Mouse (Mus musculus): ENCODE results near the gene Add3.

Gene Add3

GRCm38 (mm10) chr19:53130399-53131175 is 9.7 kb upstream of the Add3 start:
- DNase-seq = no peak

- no peak for DNase-seq
Observed at GRCm38 (mm10) chr19:53132471-53132870, 7.8 kb upstream of the Add3 start.

GRCm38 (mm10) chr19:53136336-53137090 is 3.7 kb upstream of the Add3 start:
- no peak for DNase-seq

- DNase-seq = no peak
Observed at GRCm38 (mm10) chr19:53137116-53137670, 3.0 kb upstream of the Add3 start.

- no peak for DNase-seq
Observed at GRCm38 (mm10) chr19:53140804-53141250, 584 bp downstream of the Add3 start.

- DNase-seq = peak; percentile 70
Observed at GRCm38 (mm10) chr19:53141251-53142072, 1.2 kb downstream of the Add3 start.

GRCm38 (mm10) chr19:53142190-53143107 is 2.2 kb downstream of the Add3 start:
- DNase-seq = peak; percentile 100

GRCm38 (mm10) chr19:53143108-53143971 is 3.1 kb downstream of the Add3 start:
- peak; percentile 71 for DNase-seq

GRCm38 (mm10) chr19:53145075-53145474 is 4.8 kb downstream of the Add3 start:
- DNase-seq = no peak

- DNase-seq = no peak
Observed at GRCm38 (mm10) chr19:53149381-53149780, 9.1 kb downstream of the Add3 start.

- DNase-seq = no peak
Observed at GRCm38 (mm10) chr19:53152451-53152850, 12.2 kb downstream of the Add3 start.

- DNase-seq = no peak
Observed at GRCm38 (mm10) chr19:53153096-53153495, 12.9 kb downstream of the Add3 start.

GRCm38 (mm10) chr19:53154156-53154555 is 13.9 kb downstream of the Add3 start:
- DNase-seq = no peak

- no peak for DNase-seq
Observed at GRCm38 (mm10) chr19:53156361-53156760, 16.1 kb downstream of the Add3 start.

GRCm38 (mm10) chr19:53157176-53157575 is 16.9 kb downstream of the Add3 start:
- DNase-seq = no peak

GRCm38 (mm10) chr19:53159351-53159750 is 19.1 kb downstream of the Add3 start:
- DNase-seq = no peak

- DNase-seq = no peak
Observed at GRCm38 (mm10) chr19:53162927-53163326, 22.7 kb downstream of the Add3 start.

GRCm38 (mm10) chr19:53164645-53165044 is 24.4 kb downstream of the Add3 start:
- DNase-seq = no peak

- DNase-seq = no peak
Observed at GRCm38 (mm10) chr19:53165305-53166240, 25.3 kb downstream of the Add3 start.

GRCm38 (mm10) chr19:53166367-53166766 is 26.1 kb downstream of the Add3 start:
- no peak for DNase-seq

All from thymus, postnatal 4 days (tissue).